In the genomic region with DNA sequence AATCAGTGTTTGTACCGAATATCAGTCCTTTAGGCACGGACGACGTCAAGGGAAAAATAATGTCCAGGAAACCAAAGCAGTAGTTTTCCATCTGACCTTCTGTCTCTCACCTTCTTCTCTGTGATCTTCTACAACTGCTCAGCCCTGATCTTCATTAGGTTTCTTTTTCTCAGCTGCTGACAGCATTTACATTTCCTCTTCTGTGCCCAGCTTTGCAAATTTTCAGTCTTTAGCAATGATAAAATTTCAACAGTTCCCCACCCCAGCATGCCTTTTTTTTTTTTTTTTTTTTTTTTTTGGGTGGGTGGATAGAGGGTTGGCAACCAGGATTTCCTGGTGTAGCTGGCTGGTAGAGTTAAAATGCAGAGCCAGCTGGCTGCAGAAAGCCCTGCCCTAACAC, we compare ENCODE assay signal across 41 mouse cellular contexts. TPM values are rescaled to one million over a fixed set of nuclear protein-coding genes. Genes with fewer than 3 reads are reported as not detected.
"Had no signal": no experiment of that assay in that cellular context is flagged by ENCODE, and none has a peak within 500 bp of the region (broad histone marks: within the 10 kb centered on the region; RNA-seq: fewer than 3 reads in every experiment).

No protein-coding gene starts in this region.

RNA-seq across cellular contexts. Expression of gene Gm36079, which starts 27.6 kb away (rescaled TPM):
- total RNA-seq: heart, postnatal 10 days; heart, postnatal 14 days; heart, postnatal 25 days; heart, postnatal 36 days; heart, postnatal 4 days; hematopoietic stem cell, adult 5-6 weeks; hindbrain, postnatal 0 days; layer of hippocampus, adult 18-20 months; layer of hippocampus, adult 2 months; layer of hippocampus, adult 8-10 months; layer of hippocampus, postnatal 10 days; layer of hippocampus, postnatal 14 days; layer of hippocampus, postnatal 25 days; layer of hippocampus, postnatal 36 days; left cerebral cortex, adult 18-20 months had no signal
- polyA plus RNA-seq: heart, embryonic 10.5 days; heart, embryonic 11.5 days; heart, embryonic 12.5 days; heart, embryonic 13.5 days; heart, embryonic 14.5 days; heart, embryonic 15.5 days; heart, embryonic 16.5 days; heart, postnatal 0 days; hindbrain, embryonic 10.5 days; hindbrain, embryonic 11.5 days; hindbrain, embryonic 12.5 days; hindbrain, embryonic 13.5 days; hindbrain, embryonic 14.5 days; hindbrain, embryonic 15.5 days; hindbrain, embryonic 16.5 days; hindbrain, postnatal 0 days; inflammation-experienced regulatory T-cells, adult 6 months; intestine, embryonic 14.5 days; intestine, embryonic 15.5 days; intestine, embryonic 16.5 days; intestine, postnatal 0 days; kidney, adult 2 months; kidney, embryonic 14.5 days; kidney, embryonic 15.5 days; kidney, embryonic 16.5 days; kidney, postnatal 0 days; large intestine, adult 2 months had no signal

RNA-seq across cellular contexts. Expression of gene B020031M17Rik, which starts 48.6 kb away (rescaled TPM):
- total RNA-seq: heart, postnatal 10 days; heart, postnatal 14 days; heart, postnatal 25 days; heart, postnatal 36 days; heart, postnatal 4 days; hematopoietic stem cell, adult 5-6 weeks; hindbrain, postnatal 0 days; layer of hippocampus, adult 18-20 months; layer of hippocampus, adult 2 months; layer of hippocampus, adult 8-10 months; layer of hippocampus, postnatal 10 days; layer of hippocampus, postnatal 14 days; layer of hippocampus, postnatal 25 days; layer of hippocampus, postnatal 36 days; left cerebral cortex, adult 18-20 months had no signal
- polyA plus RNA-seq: heart, embryonic 10.5 days; heart, embryonic 11.5 days; heart, embryonic 12.5 days; heart, embryonic 13.5 days; heart, embryonic 14.5 days; heart, embryonic 15.5 days; heart, embryonic 16.5 days; heart, postnatal 0 days; hindbrain, embryonic 10.5 days; hindbrain, embryonic 11.5 days; hindbrain, embryonic 12.5 days; hindbrain, embryonic 13.5 days; hindbrain, embryonic 14.5 days; hindbrain, embryonic 15.5 days; hindbrain, embryonic 16.5 days; hindbrain, postnatal 0 days; inflammation-experienced regulatory T-cells, adult 6 months; intestine, embryonic 14.5 days; intestine, embryonic 15.5 days; intestine, embryonic 16.5 days; intestine, postnatal 0 days; kidney, adult 2 months; kidney, embryonic 14.5 days; kidney, embryonic 15.5 days; kidney, embryonic 16.5 days; kidney, postnatal 0 days; large intestine, adult 2 months had no signal

RNA-seq across cellular contexts. Expression of gene Gm21188, which starts 52.8 kb away (rescaled TPM):
- total RNA-seq: heart, postnatal 10 days; heart, postnatal 4 days; hindbrain, postnatal 0 days; layer of hippocampus, adult 2 months; layer of hippocampus, adult 8-10 months; layer of hippocampus, postnatal 14 days; layer of hippocampus, postnatal 25 days; layer of hippocampus, postnatal 36 days had no signal
- polyA plus RNA-seq: heart, embryonic 10.5 days; heart, embryonic 11.5 days; heart, embryonic 12.5 days; heart, embryonic 13.5 days; heart, embryonic 14.5 days; heart, embryonic 15.5 days; hindbrain, embryonic 10.5 days; hindbrain, embryonic 11.5 days; hindbrain, embryonic 12.5 days; hindbrain, embryonic 13.5 days; hindbrain, embryonic 14.5 days; hindbrain, embryonic 15.5 days; hindbrain, embryonic 16.5 days; intestine, embryonic 14.5 days; intestine, embryonic 16.5 days; intestine, postnatal 0 days; kidney, embryonic 14.5 days; kidney, embryonic 16.5 days had no signal
